Mouse (Mus musculus) urinary bladder, postnatal 36 days (tissue): ENCODE measurements at regions not wholly inside any gene's neighbourhood (a gene's known extent, or its start where the extent isn't known, plus 50 kb on each side); places are given as distances from the start of the nearest gene placed in this dataset.

ENCODE experiments used
- DNase-seq, 2 experiments: peaks; one replicate each; pipeline ENCODE4 v3.0.0; 2022; ENCODE audit warnings: low spot score in 2 of 2, mixed read lengths in 1 of 2

DNA sequence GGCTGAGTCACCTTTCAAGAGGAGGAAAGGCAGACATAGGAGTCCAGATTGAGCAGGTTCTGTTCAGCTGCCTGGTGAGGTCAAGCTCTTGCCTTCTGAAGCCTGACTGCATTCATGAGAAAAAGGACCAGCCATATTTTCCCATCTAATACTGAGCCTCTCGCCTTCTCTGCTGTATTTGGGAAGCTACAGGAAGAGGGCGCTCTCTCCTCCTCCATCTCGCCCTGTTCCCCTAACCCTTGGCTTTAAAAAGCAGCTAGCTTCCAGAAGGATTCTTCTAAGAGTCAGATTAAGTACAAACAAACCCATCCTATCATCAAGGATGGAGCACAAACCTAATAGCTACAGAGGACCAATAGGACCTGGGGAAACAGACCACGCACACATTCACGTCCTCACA is 98.3 kb downstream of the Foxb1 start:
- no peak for DNase-seq

GRCm38 (mm10) chr9:69658276-69658675 is 102.5 kb downstream of the Foxb1 start:
- DNase-seq, result no peak

DNA sequence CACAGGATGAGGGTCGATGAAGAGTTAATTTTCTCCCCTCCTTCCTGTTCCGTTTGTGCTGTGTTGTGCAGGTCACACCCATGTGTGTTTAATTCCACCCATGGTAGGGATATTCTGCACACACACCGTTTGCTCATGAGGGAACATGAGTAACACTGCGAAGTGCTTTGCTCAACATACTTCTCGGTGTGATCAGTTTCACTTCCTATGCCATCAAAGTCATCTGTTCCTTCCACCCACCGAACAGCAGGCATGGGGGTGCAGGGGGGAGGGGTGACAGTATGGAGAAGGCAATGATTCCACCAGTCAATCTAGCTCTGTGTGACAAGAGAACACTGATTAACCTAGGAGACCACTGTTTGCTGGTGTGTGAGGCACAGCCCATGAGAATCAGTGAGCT is 104.7 kb downstream of the Foxb1 start:
- no peak for DNase-seq

DNA sequence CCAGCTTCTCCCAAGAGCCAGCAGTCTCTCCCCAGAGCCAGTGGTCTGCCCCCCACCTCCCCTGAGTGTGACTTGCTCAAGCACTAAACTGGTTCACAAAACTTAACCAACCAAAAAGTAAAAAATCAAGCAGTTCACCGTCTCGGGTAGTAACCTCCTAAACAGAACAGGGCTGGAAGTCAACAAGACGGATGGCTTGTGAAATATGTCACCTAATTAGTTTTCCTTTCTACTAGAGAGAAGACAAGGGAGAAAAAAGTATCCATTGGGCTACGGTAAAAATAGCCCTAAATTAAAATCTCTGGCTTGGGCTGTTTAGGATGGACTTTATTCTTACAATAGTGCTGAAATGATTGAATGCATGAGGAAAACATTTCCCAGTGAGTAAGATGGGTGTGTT is 108.6 kb downstream of the Foxb1 start:
- DNase-seq, result no peak

GRCm38 (mm10) chr9:69651608-69652007 is 109.1 kb downstream of the Foxb1 start:
- no peak for DNase-seq

- no peak for DNase-seq
Observed at GRCm38 (mm10) chr9:69642591-69642990, 118.1 kb downstream of the Foxb1 start.

DNA sequence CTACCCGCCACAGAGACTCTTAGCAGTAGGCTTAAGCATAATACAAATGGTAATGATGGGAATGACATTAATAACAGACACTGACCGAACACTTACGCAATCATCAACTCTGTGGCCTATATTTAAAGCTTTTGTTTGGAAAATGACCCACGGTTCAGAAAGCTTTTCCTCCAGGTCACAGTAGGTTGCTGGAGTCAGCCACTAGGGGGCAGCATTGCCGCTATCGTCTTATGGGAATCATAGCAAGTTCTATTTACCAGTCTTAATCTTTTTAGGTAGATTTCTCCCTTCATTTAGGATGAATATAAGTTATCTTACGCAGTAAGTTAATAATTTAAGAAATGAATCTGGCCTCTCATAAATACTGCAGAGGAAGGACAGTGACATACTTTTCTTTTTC is 137.4 kb downstream of the Foxb1 start:
- peak; percentile 49 to 65 for DNase-seq

GRCm38 (mm10) chr9:69621006-69621405 is 139.7 kb downstream of the Foxb1 start:
- no peak for DNase-seq

DNA sequence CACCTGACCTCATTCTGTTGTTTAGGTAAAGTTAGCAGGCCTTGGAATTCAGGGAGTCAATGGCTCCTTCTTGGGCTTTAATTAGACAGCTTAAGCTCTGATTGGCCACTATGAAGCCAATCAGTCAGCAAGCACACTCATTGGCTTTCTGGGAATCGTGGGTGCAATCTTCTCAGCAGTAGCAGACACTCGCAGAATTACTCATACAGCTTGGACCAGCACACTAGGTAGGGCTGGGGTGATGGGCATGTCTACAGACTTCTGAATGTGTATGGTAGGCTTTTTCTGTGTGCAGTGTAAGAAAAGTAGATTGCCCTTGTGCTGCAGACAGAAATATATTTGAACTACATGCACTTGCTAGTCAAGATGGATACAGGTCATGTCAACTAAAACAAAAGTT is 143.4 kb downstream of the Foxb1 start:
- DNase-seq, result no peak

DNA sequence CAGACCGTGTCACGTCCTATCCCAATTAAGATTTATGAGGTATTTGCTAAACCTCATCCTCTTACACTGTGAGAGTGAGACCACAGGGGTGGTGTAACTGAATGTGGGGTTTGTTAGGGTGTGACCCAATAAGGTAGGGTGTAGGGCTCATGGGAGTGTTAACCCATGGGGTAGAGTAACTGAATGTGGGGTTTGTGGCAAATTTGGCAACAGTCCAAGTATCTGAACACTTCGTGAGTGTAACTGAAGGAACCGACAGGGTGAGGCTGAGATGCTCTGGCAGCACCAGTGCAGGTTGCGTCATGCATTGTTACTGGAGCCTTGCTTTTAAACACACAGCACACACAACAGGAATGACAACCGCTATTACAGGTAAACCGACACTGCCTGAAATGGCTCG is 144.1 kb downstream of the Anxa2 start:
- no peak for DNase-seq

DNA sequence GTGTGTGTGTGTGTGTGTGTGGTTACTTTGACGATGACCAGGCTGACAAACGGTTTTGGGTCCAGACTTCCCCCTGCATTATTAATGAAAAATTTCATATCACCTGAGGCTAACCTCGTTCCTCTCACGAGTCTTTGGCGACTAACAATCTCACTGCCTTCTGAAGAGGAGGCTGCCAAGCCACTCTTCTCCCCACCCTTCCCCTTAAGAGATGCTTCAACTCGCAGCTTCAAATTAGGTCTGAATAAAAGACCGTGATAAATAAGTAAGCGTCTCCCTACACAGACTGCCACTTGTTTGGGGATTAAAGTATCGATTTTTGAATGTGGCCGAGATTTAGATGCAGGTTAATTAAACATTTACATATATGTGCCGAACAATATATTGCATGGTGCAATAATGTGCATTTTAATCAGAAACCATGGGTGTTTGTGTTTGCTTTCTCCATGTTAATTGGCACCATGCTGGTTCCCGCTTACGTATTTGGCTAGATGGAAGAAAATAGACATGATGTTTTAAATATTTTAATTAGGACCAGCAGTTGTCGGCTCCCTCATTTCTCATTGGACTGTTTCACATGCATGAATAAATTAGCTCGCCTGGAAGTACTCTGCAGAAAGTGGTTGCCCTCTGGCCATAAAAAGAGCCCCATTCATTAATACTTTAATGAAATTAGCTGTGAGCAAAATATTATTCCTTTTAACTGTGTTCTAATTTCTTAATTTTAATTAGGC is 139.1 kb downstream of the Anxa2 start:
- DNase-seq, result no peak

GRCm38 (mm10) chr9:69588846-69589245 is 135.4 kb downstream of the Anxa2 start:
- DNase-seq, result no peak

DNA sequence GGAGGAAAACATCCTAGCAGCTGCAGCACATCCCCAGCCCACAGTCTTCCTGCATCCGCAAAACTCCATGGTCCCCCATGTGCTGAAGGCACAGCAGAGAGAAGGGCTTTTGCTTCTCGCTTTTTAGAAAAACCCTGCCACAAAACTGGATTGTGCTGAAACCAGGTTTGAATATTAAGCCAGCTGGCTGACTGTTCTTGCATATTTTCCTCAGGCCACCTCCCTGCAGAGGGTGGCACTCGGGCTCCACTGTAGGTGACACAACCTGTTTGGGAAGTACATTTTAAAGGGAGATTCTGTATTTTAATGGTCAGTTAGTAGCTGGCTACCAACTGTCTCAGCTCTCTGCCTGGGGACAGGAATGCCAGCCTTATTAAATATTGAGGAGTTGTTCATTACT is 133.7 kb downstream of the Anxa2 start:
- no peak for DNase-seq

GRCm38 (mm10) chr9:69581236-69581635 is 127.8 kb downstream of the Anxa2 start:
- no peak for DNase-seq

GRCm38 (mm10) chr9:69577661-69578405 is 124.4 kb downstream of the Anxa2 start:
- no peak for DNase-seq

GRCm38 (mm10) chr9:69575386-69575785 is 122.0 kb downstream of the Anxa2 start:
- no peak for DNase-seq

DNA sequence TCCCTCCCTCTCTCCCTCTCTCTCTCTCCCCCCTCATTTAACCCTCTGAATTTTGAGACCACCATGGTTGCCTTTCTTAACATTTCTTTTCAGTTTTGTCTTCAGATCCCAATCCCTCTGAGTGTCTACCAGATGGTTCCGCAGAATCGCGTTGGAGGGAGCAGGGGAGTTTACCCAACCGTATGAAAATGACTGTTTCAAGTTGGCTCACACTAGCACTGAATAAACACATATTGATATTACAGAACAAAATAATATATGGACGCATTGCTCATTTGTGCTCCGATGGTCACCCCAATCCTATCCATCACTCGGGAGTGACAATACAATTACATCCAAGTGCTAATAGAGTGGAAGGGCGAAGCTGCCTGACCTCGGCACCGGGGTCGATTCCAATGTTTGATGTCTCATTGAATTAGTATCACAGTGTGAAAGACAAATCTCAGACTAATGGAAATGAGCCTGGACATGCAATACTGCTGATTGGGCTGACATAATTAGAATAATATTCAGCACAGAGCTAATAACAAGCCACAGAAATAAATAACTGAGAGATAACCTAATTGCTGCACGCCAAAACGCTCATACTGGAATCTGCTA is 115.3 kb downstream of the Anxa2 start:
- DNase-seq, result no peak

DNA sequence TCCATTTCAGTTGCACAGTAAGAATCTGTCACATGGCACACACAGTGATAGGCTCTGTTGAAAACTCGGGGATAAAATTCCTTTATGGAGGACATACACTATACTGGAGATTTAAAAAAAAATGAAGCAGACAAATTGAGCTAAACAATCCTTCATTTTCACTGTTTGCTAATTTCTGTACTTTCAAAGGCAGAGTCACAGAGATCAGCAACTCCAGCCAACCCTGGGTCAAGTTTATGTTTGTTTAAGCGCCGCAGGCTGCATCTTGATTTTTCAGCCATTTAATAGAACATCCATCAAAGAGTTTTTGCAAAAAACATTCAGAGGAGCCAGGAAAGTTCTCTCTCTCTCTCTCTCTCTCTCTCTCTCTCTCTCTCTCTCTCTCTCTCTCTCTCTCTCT is 114.8 kb downstream of the Anxa2 start:
- no peak for DNase-seq

- DNase-seq, result no peak
Observed at GRCm38 (mm10) chr9:69566996-69567395, 113.6 kb downstream of the Anxa2 start.

DNA sequence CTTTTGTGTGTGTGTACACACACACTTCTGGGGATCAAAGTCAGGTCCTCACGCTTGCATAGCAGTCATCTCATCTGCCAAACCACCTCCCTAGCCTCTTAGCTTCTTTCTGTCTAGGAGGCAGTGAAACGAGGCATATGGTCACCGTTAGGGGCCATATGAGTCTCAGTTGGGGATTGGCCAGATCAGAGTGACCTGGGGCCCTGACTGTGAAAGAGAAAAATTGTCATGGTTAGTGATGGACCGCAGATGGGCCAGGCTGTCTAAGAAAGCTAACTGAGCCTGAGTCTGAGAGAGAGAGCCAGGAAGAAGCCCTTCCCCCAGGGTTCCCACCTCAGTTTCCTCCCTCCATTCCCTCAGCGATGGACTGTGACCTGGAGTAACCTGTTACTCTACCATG is 89.8 kb downstream of the Anxa2 start:
- no peak for DNase-seq
